Mouse (Mus musculus) brain, embryonic 14.5 days (tissue): ENCODE data around the gene Rsph1.

ENCODE experiments used
- CTCF ChIP-seq: fragments of 200-500 bp; IDR thresholded peaks from 2 replicates; pipeline ENCODE4 v1.5.1; 2012; ENCODE audit warnings: inconsistent platforms, mild to moderate bottlenecking, moderate library complexity, borderline replicate concordance; ENCODE audit not compliant: insufficient read depth, insufficient read length; ENCODE audit errors: extremely low read depth
- POLR2A ChIP-seq: fragments of 200-500 bp; IDR thresholded peaks from 2 replicates; pipeline ENCODE4 v1.6.1; 2012; ENCODE audit warnings: mild to moderate bottlenecking, inconsistent platforms, borderline replicate concordance; ENCODE audit not compliant: poor library complexity, insufficient read depth, insufficient read length, severe bottlenecking; ENCODE audit errors: extremely low read depth

- no peak for TF ChIP-seq POLR2A
- peak; percentile 63 for TF ChIP-seq CTCF
Measured at GRCm38 (mm10) chr17:31295215-31295891, 18.2 kb upstream of the Rsph1 start.
